ENCODE assay signal across 8 mouse cellular contexts in genomic region chr11:112154712-112155319, GRCm38 (mm10).
DNase-seq lines count a peak whose midpoint lies in the region; ATAC-seq and TF ChIP-seq lines count a peak whose summit lies in the region.

No protein-coding gene starts in this region.

- no peaks in the 10 kb centered on the region for H3K9me3 ChIP-seq in forebrain, postnatal 0 days (ENCODE audit: low read length)
- H3K9me3 ChIP-seq in forebrain, embryonic 14.5 days (replicated peaks; ENCODE audit: control insufficient read depth, low read length) = no peaks in the 10 kb centered on the region
- no peaks in the 10 kb centered on the region for H3K9me3 ChIP-seq in liver, embryonic 12.5 days (replicated peaks)
- H3K9me3 ChIP-seq in liver, postnatal 0 days (ENCODE audit: low read length) = no peaks in the 10 kb centered on the region
- H3K9me3 ChIP-seq in kidney, embryonic 14.5 days (ENCODE audit: control insufficient read depth, low read length) = 0 out of 2 replicates have a peak, but pooled peaks cover 5% of the 10 kb centered on the region
- no peaks in the 10 kb centered on the region for H3K9me3 ChIP-seq in neural tube, embryonic 15.5 days (replicated peaks)

- no peak for TF ChIP-seq CTCF in forebrain, postnatal 0 days (IDR thresholded peaks at IDR 0.05; ENCODE audit: low read depth)
- TF ChIP-seq CTCF in liver, postnatal 0 days (IDR thresholded peaks at IDR 0.05; ENCODE audit: low read depth) = no peak

- no peaks in the 10 kb centered on the region for H3K4me1 ChIP-seq in forebrain, postnatal 0 days (ENCODE audit: insufficient read depth)
- peaks cover 4% of the 10 kb centered on the region; the same call in 1 of the 2 replicates for H3K4me1 ChIP-seq in forebrain, embryonic 14.5 days (ENCODE audit: control insufficient read depth, insufficient read depth, low read length)
- H3K4me1 ChIP-seq in liver, embryonic 12.5 days = no peaks in the 10 kb centered on the region
- H3K4me1 ChIP-seq in liver, postnatal 0 days (ENCODE audit: insufficient read depth) = no peaks in the 10 kb centered on the region
- H3K4me1 ChIP-seq in kidney, embryonic 14.5 days (ENCODE audit: control insufficient read depth, insufficient read depth, low read length) = peaks cover 6% of the 10 kb centered on the region; the same call in 1 of the 2 replicates
- peaks cover 6% of the 10 kb centered on the region for H3K4me1 ChIP-seq in neural tube, embryonic 15.5 days

- no peak for TF ChIP-seq EP300 in liver, postnatal 0 days (IDR thresholded peaks at IDR 0.05; ENCODE audit: low read depth)

- no peak overlapping the region for H3K4me3 ChIP-seq in forebrain, postnatal 0 days (ENCODE audit: low read depth, low read length)
- no peak overlapping the region for H3K4me3 ChIP-seq in forebrain, embryonic 14.5 days (ENCODE audit: low read depth, low read length)
- no peak overlapping the region for H3K4me3 ChIP-seq in liver, embryonic 12.5 days
- no peak overlapping the region for H3K4me3 ChIP-seq in liver, postnatal 0 days (ENCODE audit: low read depth, low read length)
- no peak overlapping the region for H3K4me3 ChIP-seq in kidney, embryonic 14.5 days (ENCODE audit: low read length)
- no peak overlapping the region for H3K4me3 ChIP-seq in neural tube, embryonic 15.5 days (replicated peaks)

- H3K27ac ChIP-seq in forebrain, postnatal 0 days (ENCODE audit: low read depth, low read length) = no peak overlapping the region
- no peak overlapping the region for H3K27ac ChIP-seq in forebrain, embryonic 14.5 days (ENCODE audit: low read depth, low read length)
- no peak overlapping the region for H3K27ac ChIP-seq in liver, embryonic 12.5 days
- H3K27ac ChIP-seq in liver, postnatal 0 days (ENCODE audit: low read depth) = no peak overlapping the region
- no peak overlapping the region for H3K27ac ChIP-seq in kidney, embryonic 14.5 days (ENCODE audit: low read depth, low read length)
- H3K27ac ChIP-seq in neural tube, embryonic 15.5 days (replicated peaks) = no peak overlapping the region

- no peaks in the 10 kb centered on the region for H3K36me3 ChIP-seq in forebrain, postnatal 0 days (ENCODE audit: insufficient read depth)
- no peaks in the 10 kb centered on the region for H3K36me3 ChIP-seq in forebrain, embryonic 14.5 days (ENCODE audit: control insufficient read depth, insufficient read depth, low read length)
- no peaks in the 10 kb centered on the region for H3K36me3 ChIP-seq in liver, embryonic 12.5 days
- no peaks in the 10 kb centered on the region for H3K36me3 ChIP-seq in liver, postnatal 0 days (replicated peaks; ENCODE audit: insufficient read depth, low read length)
- H3K36me3 ChIP-seq in kidney, embryonic 14.5 days (ENCODE audit: control insufficient read depth, insufficient read depth, low read length) = no peaks in the 10 kb centered on the region
- no peaks in the 10 kb centered on the region for H3K36me3 ChIP-seq in neural tube, embryonic 15.5 days

- 58% methylated on average over 11 of the region's 11 CpGs for WGBS in forebrain, postnatal 0 days
- WGBS in forebrain, embryonic 14.5 days = 57% methylated on average over 11 of the region's 11 CpGs
- 42% methylated on average over 11 of the region's 11 CpGs for WGBS in liver, embryonic 12.5 days (ENCODE audit: insufficient replicate concordance)
- 25% methylated on average over 11 of the region's 11 CpGs for whole genome bisulfite sequencing in liver, postnatal 0 days (ENCODE audit: insufficient replicate concordance)
- 39% methylated on average over 11 of the region's 11 CpGs for WGBS in kidney, embryonic 14.5 days
- WGBS in neural tube, embryonic 15.5 days = 55% methylated on average over 11 of the region's 11 CpGs

- no peak for ATAC-seq in forebrain, postnatal 0 days
- ATAC-seq in forebrain, embryonic 14.5 days = no peak
- no peak for ATAC-seq in liver, embryonic 12.5 days
- no peak for ATAC-seq in liver, postnatal 0 days
- ATAC-seq in kidney, embryonic 14.5 days (ENCODE audit: low FRiP score, low TSS enrichment) = no peak; the same call in 1 of the 2 replicates
- no peak for ATAC-seq in neural tube, embryonic 15.5 days (ENCODE audit: low FRiP score)
- ATAC-seq in inflammation-experienced regulatory T-cells, adult 6 months = no peak

- no peaks in the 10 kb centered on the region for H3K27me3 ChIP-seq in forebrain, postnatal 0 days (ENCODE audit: insufficient read depth, low read length)
- H3K27me3 ChIP-seq in forebrain, embryonic 14.5 days (replicated peaks; ENCODE audit: control insufficient read depth, insufficient read depth, low read length) = no peaks in the 10 kb centered on the region
- no peaks in the 10 kb centered on the region for H3K27me3 ChIP-seq in liver, embryonic 12.5 days (replicated peaks)
- H3K27me3 ChIP-seq in liver, postnatal 0 days (ENCODE audit: insufficient read depth, low read length) = no peaks in the 10 kb centered on the region
- no peaks in the 10 kb centered on the region for H3K27me3 ChIP-seq in kidney, embryonic 14.5 days (ENCODE audit: control insufficient read depth, insufficient read depth, low read length)
- no peaks in the 10 kb centered on the region for H3K27me3 ChIP-seq in neural tube, embryonic 15.5 days (replicated peaks)

- H3K9ac ChIP-seq in forebrain, postnatal 0 days = peak overlapping the region; percentile 25; the same call in 1 of the 2 replicates
- H3K9ac ChIP-seq in forebrain, embryonic 14.5 days (ENCODE audit: low read length) = no peak overlapping the region
- no peak overlapping the region for H3K9ac ChIP-seq in liver, embryonic 12.5 days
- no peak overlapping the region for H3K9ac ChIP-seq in liver, postnatal 0 days (replicated peaks)
- no peak overlapping the region for H3K9ac ChIP-seq in kidney, embryonic 14.5 days (ENCODE audit: low read depth, low read length)
- no peak overlapping the region for H3K9ac ChIP-seq in neural tube, embryonic 15.5 days (replicated peaks)

- H3K4me2 ChIP-seq in forebrain, postnatal 0 days (ENCODE audit: low read depth) = no peak overlapping the region
- no peak overlapping the region for H3K4me2 ChIP-seq in forebrain, embryonic 14.5 days (ENCODE audit: low read length)
- peak overlapping the region; percentile 36; the same call in 1 of the 2 replicates for H3K4me2 ChIP-seq in liver, embryonic 12.5 days
- H3K4me2 ChIP-seq in liver, postnatal 0 days (ENCODE audit: low read depth, low read length) = no peak overlapping the region
- peak overlapping the region; percentile 24 for H3K4me2 ChIP-seq in kidney, embryonic 14.5 days (replicated peaks; ENCODE audit: low read depth, low read length)
- H3K4me2 ChIP-seq in neural tube, embryonic 15.5 days = peak overlapping the region; percentile 20; the same call in 1 of the 2 replicates

- DNase-seq in forebrain, postnatal 0 days = no peak
- DNase-seq in forebrain, embryonic 14.5 days (ENCODE audit: low spot score) = no peak
- DNase-seq in liver, postnatal 0 days = no peak
- no peak for DNase-seq in layer of hippocampus, postnatal 14 days (ENCODE audit: low spot score in 2 of 2)

Comparison
In these comparisons a context has a peak if more than half of its experiments do, and no peak if none do; other contexts are left out.
1. H3K4me2 ChIP-seq: peak in liver, embryonic 12.5 days (single experiment), kidney, embryonic 14.5 days (single experiment) and neural tube, embryonic 15.5 days (single experiment); none in forebrain, postnatal 0 days (single experiment), forebrain, embryonic 14.5 days (single experiment) and liver, postnatal 0 days (single experiment).